Mouse (Mus musculus) neural tube, embryonic 11.5 days (tissue): ENCODE measurements around the gene B4galt5. TPM values are rescaled to one million over a fixed set of nuclear protein-coding genes. Genes with fewer than 3 reads are reported as not detected.

Experiments
- ATAC-seq: fragments of 200-750 bp; cut with Nextera tagmentation; 2 replicates; pipeline ENCODE4 v1.8.0; 2017; ENCODE audit warnings: moderate number of reproducible peaks, mild to moderate bottlenecking, moderate TSS enrichment, moderate library complexity; ENCODE audit not compliant: insufficient read depth, low FRiP score, low TSS enrichment
- DNase-seq: peaks from one replicate; pipeline ENCODE4 v3.0.0-alpha.2; 2015; ENCODE audit warnings: low spot score
- H3K27ac ChIP-seq: fragments of 300-500 bp; sonication (generic); 2 replicates; pipeline ENCODE4 v1.5.1; 2014; ENCODE audit warnings: low read depth, mild to moderate bottlenecking, low read length
- H3K27me3 ChIP-seq: fragments of 300-500 bp; sonication (generic); 2 replicates; pipeline ENCODE4 v1.6.1; 2014; ENCODE audit warnings: mild to moderate bottlenecking, low read length, mixed read lengths; ENCODE audit not compliant: control insufficient read depth, insufficient read depth
- H3K36me3 ChIP-seq: fragments of 300-500 bp; sonication (generic); 2 replicates; pipeline ENCODE4 v1.6.1; 2014; ENCODE audit warnings: mild to moderate bottlenecking, low read length, moderate library complexity, mixed read lengths; ENCODE audit not compliant: control insufficient read depth, insufficient read depth
- H3K4me1 ChIP-seq: fragments of 300-500 bp; sonication (generic); 2 replicates; pipeline ENCODE4 v1.6.1; 2014; ENCODE audit warnings: low read length, mixed read lengths; ENCODE audit not compliant: control insufficient read depth, insufficient read depth
- H3K4me2 ChIP-seq: fragments of 300-500 bp; sonication (generic); 2 replicates; pipeline ENCODE4 v1.6.1; 2014; ENCODE audit warnings: low read depth, mild to moderate bottlenecking, moderate library complexity
- H3K4me3 ChIP-seq: fragments of 300-500 bp; sonication (generic); 2 replicates; pipeline ENCODE4 v1.5.1; 2014; ENCODE audit warnings: low read depth, low read length
- H3K9ac ChIP-seq: fragments of 300-500 bp; sonication (generic); 2 replicates; pipeline ENCODE4 v1.6.1; 2014; ENCODE audit warnings: mild to moderate bottlenecking, low read length
- H3K9me3 ChIP-seq: fragments of 300-500 bp; sonication (generic); 2 replicates; pipeline ENCODE4 v1.6.1; 2016; ENCODE audit warnings: low read length; ENCODE audit not compliant: control insufficient read depth
- WGBS: fragments of 180-500 bp; shearing (Covaris S2); extraction: QIAGEN DNeasy Blood & Tissue Kit; methylation state at CpG from one replicate; pipeline ENCODE4 v1.1.7; 2014; 5-methylcytosine and 5-hydroxymethylcytosine counted together
- polyA plus RNA-seq: library from polyadenylated mRNA; unstranded; fragments of >200 nt; fragmentation: Nextera tagmentation; extraction: Ambion mirVana; gene quantifications from 2 replicates; pipeline ENCODE4 v1.2.1, GENCODE M21; 2014

The B4galt5 gene
- polyA plus RNA-seq, 1 experiment from 2014 or later: 26.9 TPM

DNA sequence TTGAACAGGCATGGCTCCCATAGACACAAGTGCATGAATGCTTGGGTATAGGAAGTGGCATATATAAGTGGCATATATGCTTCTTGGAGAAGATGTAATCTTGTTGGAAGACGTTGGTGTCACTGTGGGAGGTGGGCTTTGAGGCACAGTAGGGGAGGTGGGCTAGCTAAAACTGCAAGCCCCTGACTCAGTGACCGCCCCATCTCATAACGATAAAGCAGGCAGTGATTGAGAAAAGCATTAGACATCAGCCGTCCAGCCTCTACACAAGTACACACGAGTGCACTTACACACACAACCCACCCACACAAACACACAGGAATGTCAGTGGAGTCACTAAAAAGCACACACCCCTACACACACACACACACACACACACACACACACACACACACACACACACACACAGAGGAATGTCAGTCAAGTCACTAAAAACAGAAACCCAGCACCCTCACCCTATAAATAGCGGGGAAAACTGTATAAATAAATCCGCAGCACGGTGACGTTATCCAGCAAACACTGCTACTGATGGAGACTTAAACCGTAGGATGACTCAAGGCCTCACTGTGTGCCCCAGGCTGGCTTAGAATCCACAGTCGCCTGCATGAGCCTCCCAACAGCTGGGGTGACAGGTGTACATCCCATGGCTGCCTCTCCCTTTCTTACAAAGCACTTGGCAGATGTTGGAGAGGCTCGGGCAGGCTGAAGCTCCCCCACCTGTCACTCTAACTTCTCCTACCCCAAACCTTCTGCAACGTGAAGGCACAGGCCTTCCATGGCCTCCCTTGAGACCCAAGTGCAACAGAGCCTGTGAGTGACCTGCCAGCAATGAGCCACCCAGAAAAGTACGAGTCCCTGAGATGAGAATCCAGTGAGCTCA is 81.2 kb downstream of the B4galt5 start:
- 84% methylated on average over 14 of the region's 14 CpGs for WGBS
- Histone ChIP-seq H3K9me3 (no peaks in the 10 kb centered on the region), H3K4me1 (no peaks in the 10 kb centered on the region), H3K27ac (no peak overlapping the region), H3K36me3 (no peaks in the 10 kb centered on the region), H3K4me3 (no peak overlapping the region), H3K27me3 (no peaks in the 10 kb centered on the region), H3K4me2 (no peak overlapping the region), H3K9ac (no peak overlapping the region)
- DNase-seq (no peak), ATAC-seq (no peak)

GRCm38 (mm10) chr2:167266231-167266630 is 82.8 kb downstream of the B4galt5 start:
- ATAC-seq: no peak
- no peak overlapping the region for H3K27ac ChIP-seq
- H3K27me3 ChIP-seq: no peaks in the 10 kb centered on the region
- no peak overlapping the region for H3K4me2 ChIP-seq
- no peak for DNase-seq
- no peaks in the 10 kb centered on the region for H3K9me3 ChIP-seq
- H3K9ac ChIP-seq: no peak overlapping the region
- no peak overlapping the region for H3K4me3 ChIP-seq
- 94% methylated on average over 10 of the region's 10 CpGs for WGBS
- H3K4me1 ChIP-seq: no peaks in the 10 kb centered on the region
- H3K36me3 ChIP-seq: no peaks in the 10 kb centered on the region

DNA sequence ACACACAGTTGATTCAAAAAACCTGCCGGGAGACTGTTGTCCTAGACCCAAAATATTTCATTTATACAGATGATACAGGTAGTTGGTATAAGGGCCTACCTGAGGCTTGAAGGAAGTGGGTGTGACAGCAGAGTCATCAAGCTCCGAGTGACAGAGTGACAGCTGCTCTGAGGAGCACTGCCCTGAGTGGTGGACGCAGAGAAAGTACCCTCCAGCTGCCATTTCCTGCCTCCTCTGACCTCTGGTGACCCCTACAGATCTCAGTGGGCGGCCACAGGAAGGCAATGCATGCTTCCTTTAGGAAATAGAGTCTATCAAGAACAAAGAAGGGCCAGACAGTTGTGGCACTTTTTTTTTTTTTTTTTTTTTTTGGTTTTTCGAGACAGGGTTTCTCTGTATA is 83.2 kb downstream of the B4galt5 start:
- Histone ChIP-seq H3K27ac (no peak overlapping the region), H3K4me1 (no peaks in the 10 kb centered on the region), H3K36me3 (no peaks in the 10 kb centered on the region), H3K27me3 (no peaks in the 10 kb centered on the region), H3K9ac (no peak overlapping the region), H3K4me2 (no peak overlapping the region), H3K4me3 (no peak overlapping the region), H3K9me3 (no peaks in the 10 kb centered on the region)
- ATAC-seq (no peak), DNase-seq (no peak)
- 52% methylated on average over 4 of the region's 5 CpGs for WGBS

DNA sequence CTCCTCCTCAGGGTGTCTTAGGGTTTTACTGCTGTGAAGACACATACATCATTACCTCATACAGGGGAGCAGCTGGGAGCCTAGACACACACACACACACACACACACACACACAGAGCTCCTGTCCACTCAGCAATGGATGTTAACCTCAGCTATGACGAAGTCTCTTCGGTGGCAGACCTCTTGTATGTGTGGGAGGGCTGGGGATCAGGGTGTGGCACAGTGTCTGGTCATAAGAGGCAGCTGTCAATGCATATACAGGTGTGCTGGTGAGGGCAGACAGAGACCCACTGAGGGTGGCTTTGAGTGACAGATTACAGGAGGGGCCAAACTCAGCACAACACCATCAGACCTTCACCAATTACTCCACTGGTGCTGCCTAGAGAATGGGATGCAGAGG is 84.0 kb downstream of the B4galt5 start:
- H3K27me3 ChIP-seq: no peaks in the 10 kb centered on the region
- no peak overlapping the region for H3K9ac ChIP-seq
- no peaks in the 10 kb centered on the region for H3K9me3 ChIP-seq
- H3K27ac ChIP-seq: no peak overlapping the region
- H3K4me3 ChIP-seq: no peak overlapping the region
- H3K36me3 ChIP-seq: no peaks in the 10 kb centered on the region
- no peak overlapping the region for H3K4me2 ChIP-seq
- 85% methylated on average over 2 of the region's 2 CpGs for WGBS
- DNase-seq (no peak), ATAC-seq (no peak)
- H3K4me1 ChIP-seq: no peaks in the 10 kb centered on the region

DNA sequence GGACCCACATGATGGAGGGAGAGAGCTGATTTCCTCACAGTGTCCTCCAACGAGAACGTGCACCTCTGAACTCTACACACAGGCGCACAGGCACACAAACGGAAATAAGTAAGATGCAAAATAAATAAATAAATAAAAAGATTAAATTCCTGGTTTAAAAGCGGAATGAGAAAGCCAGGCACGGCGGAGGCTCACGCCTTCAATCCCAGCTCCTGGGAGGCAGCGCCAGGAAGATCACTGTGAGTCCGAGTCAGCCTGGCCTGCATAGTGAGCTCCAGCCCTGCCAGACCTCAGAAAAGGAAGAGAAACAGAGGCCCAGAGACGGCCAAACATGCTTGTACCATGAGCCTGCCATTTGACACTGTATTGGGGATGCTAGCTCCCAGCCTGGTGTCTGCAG is 85.1 kb downstream of the B4galt5 start:
- Histone ChIP-seq H3K9me3 (no peaks in the 10 kb centered on the region), H3K36me3 (no peaks in the 10 kb centered on the region), H3K4me1 (no peaks in the 10 kb centered on the region), H3K4me3 (no peak overlapping the region), H3K4me2 (no peak overlapping the region), H3K27ac (no peak overlapping the region), H3K9ac (no peak overlapping the region), H3K27me3 (no peaks in the 10 kb centered on the region)
- ATAC-seq: no peak
- 90% methylated on average over 11 of the region's 11 CpGs for WGBS
- DNase-seq: no peak

- Histone ChIP-seq H3K27ac (no peak overlapping the region), H3K4me3 (no peak overlapping the region), H3K9ac (no peak overlapping the region), H3K9me3 (no peaks in the 10 kb centered on the region), H3K4me1 (no peaks in the 10 kb centered on the region), H3K4me2 (no peak overlapping the region), H3K27me3 (no peaks in the 10 kb centered on the region), H3K36me3 (no peaks in the 10 kb centered on the region)
- no peak for ATAC-seq
- no peak for DNase-seq
- WGBS: 93% methylated on average over 8 of the region's 8 CpGs
These were observed 85.8 kb downstream of the B4galt5 start for GRCm38 (mm10) chr2:167263040-167263810.

- ATAC-seq: no peak
- 88% methylated on average over 10 of the region's 10 CpGs for WGBS
These were observed 86.5 kb downstream of the B4galt5 start for GRCm38 (mm10) chr2:167262433-167262832.

GRCm38 (mm10) chr2:167261106-167261505 is 87.9 kb downstream of the B4galt5 start:
- Histone ChIP-seq H3K27ac (no peak overlapping the region), H3K36me3 (no peaks in the 10 kb centered on the region), H3K4me3 (no peak overlapping the region), H3K4me2 (no peak overlapping the region), H3K9me3 (no peaks in the 10 kb centered on the region), H3K27me3 (no peaks in the 10 kb centered on the region), H3K4me1 (no peaks in the 10 kb centered on the region), H3K9ac (no peak overlapping the region)
- DNase-seq (no peak), ATAC-seq (no peak)
- 87% methylated on average over 4 of the region's 4 CpGs for WGBS

More at GRCm38 (mm10) chr2:167262433-167262832, 86.5 kb downstream of the B4galt5 start:
- H3K27ac ChIP-seq: no peak overlapping the region
- no peaks in the 10 kb centered on the region for H3K27me3 ChIP-seq
- no peak overlapping the region for H3K4me2 ChIP-seq
- no peaks in the 10 kb centered on the region for H3K9me3 ChIP-seq
- H3K4me1 ChIP-seq: no peaks in the 10 kb centered on the region
- H3K4me3 ChIP-seq: no peak overlapping the region
- H3K9ac ChIP-seq: no peak overlapping the region
- DNase-seq: no peak
- no peaks in the 10 kb centered on the region for H3K36me3 ChIP-seq
